Mouse (Mus musculus) heart, postnatal 25 days (tissue): Measurements from ENCODE around the gene Scaf4. TPM values are rescaled to one million over a fixed set of nuclear protein-coding genes. Genes with fewer than 3 reads are reported as not detected.

Source experiments
- DNase-seq: peaks from one replicate; pipeline ENCODE4 v3.0.0; 2022; ENCODE audit warnings: low spot score
- intact Hi-C: fragments of 180-260 bp; cut with DNase I; formaldehyde crosslinking; loops from one replicate; pipeline ENCODE4 v1.15.1; 2025
- total RNA-seq, 2 experiments: library from RNA; stranded (reverse); gene quantifications; 2 replicates each; pipeline ENCODE4 v1.2.3; 2021

Scaf4 gene
- total RNA-seq, 2 experiments from 2014 or later, result 17.5 to 21.8 TPM

GRCm38 (mm10) chr16:90213477-90214339 lies 70.6 kb downstream of the Scaf4 start:
- intact Hi-C loops, result no loop called here
- no peak for DNase-seq

GRCm38 (mm10) chr16:90211767-90212166 lies 72.5 kb downstream of the Scaf4 start:
- DNase-seq, result no peak
- intact Hi-C loops, result no loop called here

GRCm38 (mm10) chr16:90210717-90211116 lies 73.6 kb downstream of the Scaf4 start:
- intact Hi-C loops, result no loop called here
- DNase-seq, result no peak

GRCm38 (mm10) chr16:90208996-90209395 lies 75.3 kb downstream of the Scaf4 start:
- intact Hi-C loops, result no loop called here
- DNase-seq, result no peak

GRCm38 (mm10) chr16:90204868-90205267 lies 79.4 kb downstream of the Scaf4 start:
- intact Hi-C loops, result no loop called here
- DNase-seq, result no peak

GRCm38 (mm10) chr16:90203226-90203962 lies 80.9 kb downstream of the Scaf4 start:
- intact Hi-C loops, result no loop called here
- no peak for DNase-seq

GRCm38 (mm10) chr16:90202140-90202539 lies 82.2 kb downstream of the Scaf4 start:
- intact Hi-C loops, result no loop called here
- DNase-seq, result no peak

GRCm38 (mm10) chr16:90199174-90199573 lies 85.1 kb downstream of the Scaf4 start:
- intact Hi-C loops, result loop anchor here (5.0 kb wide), 1 partner anchor 83 kb away; the partner anchor contains the start of gene Scaf4
- no peak for DNase-seq

- DNase-seq, result no peak
- intact Hi-C loops, result loop anchor here (5.0 kb wide), 1 partner anchor 84 kb away; the partner anchor contains the start of gene Scaf4
Observed at GRCm38 (mm10) chr16:90198626-90199025, 85.7 kb downstream of the Scaf4 start.

- intact Hi-C loops, result loop anchor here (5.0 kb wide), 1 partner anchor 85 kb away; the partner anchor contains the start of gene Scaf4
Observed at GRCm38 (mm10) chr16:90197337-90197973, 86.8 kb downstream of the Scaf4 start.

GRCm38 (mm10) chr16:90196688-90197240 lies 87.5 kb downstream of the Scaf4 start:
- DNase-seq, result no peak
- intact Hi-C loops, result loop anchor here (5.0 kb wide), 1 partner anchor 86 kb away; the partner anchor contains the start of gene Scaf4

More at GRCm38 (mm10) chr16:90197337-90197973, 86.8 kb downstream of the Scaf4 start:
- DNase-seq, result peak; percentile 59

- intact Hi-C loops, result no loop called here
- no peak for DNase-seq
Observed at GRCm38 (mm10) chr16:90193719-90194118, 90.6 kb downstream of the Scaf4 start.

GRCm38 (mm10) chr16:90191289-90191688 lies 93.0 kb downstream of the Scaf4 start:
- no peak for DNase-seq
- intact Hi-C loops, result no loop called here

GRCm38 (mm10) chr16:90187453-90187852 lies 96.8 kb downstream of the Scaf4 start:
- no peak for DNase-seq
- intact Hi-C loops, result loop anchor here (5.0 kb wide), 1 partner anchor 345 kb away; no protein-coding TSS in a partner anchor

GRCm38 (mm10) chr16:90185928-90186588 lies 98.2 kb downstream of the Scaf4 start:
- peak; percentile 31 for DNase-seq
- intact Hi-C loops, result loop anchor here (1.0 to 5.0 kb wide), 2 partner anchors 344 to 413 kb away; no protein-coding TSS in a partner anchor

GRCm38 (mm10) chr16:90184135-90184534 lies 100.2 kb downstream of the Scaf4 start:
- no peak for DNase-seq
- intact Hi-C loops, result no loop called here

- no peak for DNase-seq
- intact Hi-C loops, result no loop called here
Observed at GRCm38 (mm10) chr16:90181673-90182072, 102.6 kb downstream of the Scaf4 start.

GRCm38 (mm10) chr16:90180975-90181374 lies 103.3 kb downstream of the Scaf4 start:
- DNase-seq, result no peak
- intact Hi-C loops, result no loop called here

- intact Hi-C loops, result no loop called here
- no peak for DNase-seq
Observed at GRCm38 (mm10) chr16:90179892-90180291, 104.4 kb downstream of the Scaf4 start.
